Mouse (Mus musculus) embryonic facial prominence, embryonic 12.5 days (tissue): ENCODE data around the gene Speer4b. TPM values are rescaled to one million over a fixed set of nuclear protein-coding genes. Genes with fewer than 3 reads are reported as not detected.
"Not testable (repeated sequence)": the region's sequence is repeated elsewhere in the genome, so short reads cannot be mapped to it uniquely, and the experiment has no call there.

ENCODE experiments used
- ATAC-seq: fragments of 200-750 bp; cut with Nextera tagmentation; 2 replicates; pipeline ENCODE4 v1.8.0; 2017; ENCODE audit not compliant: insufficient number of reproducible peaks, insufficient read depth, low FRiP score, low TSS enrichment
- H3K27ac ChIP-seq: fragments of 300-500 bp; sonication (generic); 2 replicates; pipeline ENCODE4 v1.5.1; 2016; ENCODE audit warnings: mild to moderate bottlenecking
- H3K27me3 ChIP-seq: fragments of 300-500 bp; sonication (generic); 2 replicates; pipeline ENCODE4 v1.6.1; 2016; ENCODE audit warnings: mild to moderate bottlenecking, moderate library complexity
- H3K36me3 ChIP-seq: fragments of 300-500 bp; sonication (generic); 2 replicates; pipeline ENCODE4 v1.6.1; 2016; ENCODE audit warnings: mild to moderate bottlenecking
- H3K4me1 ChIP-seq: fragments of 300-500 bp; sonication (generic); 2 replicates; pipeline ENCODE4 v1.6.1; 2016
- H3K4me2 ChIP-seq: fragments of 300-500 bp; sonication (generic); replicated peaks from 2 replicates; pipeline ENCODE4 v1.6.1; 2016; ENCODE audit warnings: mild to moderate bottlenecking, moderate library complexity
- H3K4me3 ChIP-seq: fragments of 300-500 bp; sonication (generic); 2 replicates; pipeline ENCODE4 v1.5.1; 2016; ENCODE audit warnings: mild to moderate bottlenecking
- H3K9ac ChIP-seq: fragments of 300-500 bp; sonication (generic); 2 replicates; pipeline ENCODE4 v1.6.1; 2016; ENCODE audit warnings: mild to moderate bottlenecking, moderate library complexity
- H3K9me3 ChIP-seq: fragments of 300-500 bp; sonication (generic); 2 replicates; pipeline ENCODE4 v1.6.1; 2016; ENCODE audit warnings: mild to moderate bottlenecking, moderate library complexity
- WGBS: fragments of 180-500 bp; shearing (Covaris S2); methylation state at CpG from one replicate; pipeline ENCODE4 v1.1.7; 2016; 5-methylcytosine and 5-hydroxymethylcytosine counted together
- polyA plus RNA-seq: library from polyadenylated mRNA; unstranded; fragments of >200 nt; fragmentation: Nextera tagmentation; extraction: Ambion mirVana; gene quantifications from 2 replicates; pipeline ENCODE4 v1.2.1, GENCODE M21; 2016

Speer4b gene
- polyA plus RNA-seq: 0.09 TPM in 1 of 2 replicates, not detected in the other

DNA sequence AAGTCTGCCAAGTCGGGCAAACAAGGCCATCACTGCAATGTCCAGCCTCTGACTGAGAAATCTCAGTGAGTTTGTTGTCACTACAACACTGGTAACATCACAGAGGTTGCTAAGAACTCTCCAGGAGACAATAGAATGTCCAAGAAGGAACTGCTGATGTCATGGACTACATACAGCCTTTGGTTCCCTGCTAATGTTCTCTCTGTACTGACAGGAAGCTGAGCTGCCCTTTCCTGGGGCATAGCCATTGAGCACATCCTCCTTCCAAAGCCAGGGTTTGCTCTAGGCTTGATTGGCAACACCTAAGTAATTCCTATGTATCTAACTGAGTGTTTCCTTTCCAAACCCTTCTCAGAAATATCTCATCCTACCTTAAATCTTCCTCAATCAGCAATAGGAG is at the start of gene Speer4b:
TSS of gene Speer4b (minus strand) at position 101 of the 400 bp plus-strand sequence.
- not testable (repeated sequence) for H3K4me1 ChIP-seq, H3K4me3 ChIP-seq, H3K4me2 ChIP-seq, H3K9ac ChIP-seq, H3K27ac ChIP-seq, H3K36me3 ChIP-seq, H3K27me3 ChIP-seq, H3K9me3 ChIP-seq, ATAC-seq
- WGBS: 73% methylated on average over 1 of the region's 1 CpGs

DNA sequence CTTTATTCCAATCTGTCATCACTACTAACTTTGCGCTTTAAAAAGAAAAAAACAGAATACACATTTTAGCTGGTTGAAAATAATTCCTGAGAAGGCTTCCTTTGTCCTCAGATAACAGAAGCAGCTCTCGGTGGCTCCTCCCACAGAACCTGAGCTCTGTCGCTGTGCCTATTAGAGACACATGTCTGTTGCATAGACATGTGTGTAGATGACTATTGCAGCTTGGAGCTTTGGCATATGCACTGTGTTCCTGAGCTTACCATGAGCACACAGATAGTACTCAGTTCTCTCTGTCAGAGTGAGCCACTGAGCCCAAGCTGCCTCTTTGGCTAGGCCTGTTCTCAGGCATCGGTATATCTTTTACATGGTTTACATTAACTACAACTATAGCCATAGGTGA is 48.1 kb upstream of the Speer4b start:
- H3K9ac ChIP-seq: no peak overlapping the region
- no peaks in the 10 kb centered on the region for H3K9me3 ChIP-seq
- ATAC-seq: no peak
- H3K4me1 ChIP-seq: no peaks in the 10 kb centered on the region
- no peak overlapping the region for H3K4me3 ChIP-seq
- no peaks in the 10 kb centered on the region for H3K36me3 ChIP-seq
- 85% methylated on average over 4 of the region's 4 CpGs for WGBS
- H3K27ac ChIP-seq: no peak overlapping the region
- no peak overlapping the region for H3K4me2 ChIP-seq
- no peaks in the 10 kb centered on the region for H3K27me3 ChIP-seq

DNA sequence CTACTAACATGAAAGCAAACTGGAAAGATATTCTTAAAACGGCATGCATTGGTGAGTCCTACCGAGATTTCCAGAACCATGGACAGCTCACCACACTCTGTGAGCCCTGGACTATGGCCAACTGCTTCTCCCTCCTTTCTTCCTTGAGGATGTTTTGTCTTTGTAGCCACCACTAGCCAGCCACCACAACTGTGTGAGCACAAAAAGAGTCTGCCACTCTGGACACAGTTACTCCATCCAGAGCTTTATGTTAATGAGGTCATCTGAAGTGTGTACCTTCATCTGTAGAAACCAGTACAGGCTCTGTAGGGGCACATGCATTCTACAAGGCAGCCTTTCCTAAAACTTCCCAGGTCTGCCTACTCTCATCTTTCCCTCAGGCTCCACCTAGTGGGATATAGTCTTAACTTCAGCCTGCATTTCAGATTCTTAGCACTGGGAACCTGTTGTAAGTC is 43.6 kb upstream of the Speer4b start:
- no peaks in the 10 kb centered on the region for H3K27me3 ChIP-seq
- no peaks in the 10 kb centered on the region for H3K4me1 ChIP-seq
- H3K4me2 ChIP-seq: no peak overlapping the region
- no peak overlapping the region for H3K27ac ChIP-seq
- H3K9ac ChIP-seq: no peak overlapping the region
- WGBS: 15% methylated on average over 2 of the region's 2 CpGs
- ATAC-seq: no peak
- no peak overlapping the region for H3K4me3 ChIP-seq
- H3K36me3 ChIP-seq: no peaks in the 10 kb centered on the region
- no peaks in the 10 kb centered on the region for H3K9me3 ChIP-seq

DNA sequence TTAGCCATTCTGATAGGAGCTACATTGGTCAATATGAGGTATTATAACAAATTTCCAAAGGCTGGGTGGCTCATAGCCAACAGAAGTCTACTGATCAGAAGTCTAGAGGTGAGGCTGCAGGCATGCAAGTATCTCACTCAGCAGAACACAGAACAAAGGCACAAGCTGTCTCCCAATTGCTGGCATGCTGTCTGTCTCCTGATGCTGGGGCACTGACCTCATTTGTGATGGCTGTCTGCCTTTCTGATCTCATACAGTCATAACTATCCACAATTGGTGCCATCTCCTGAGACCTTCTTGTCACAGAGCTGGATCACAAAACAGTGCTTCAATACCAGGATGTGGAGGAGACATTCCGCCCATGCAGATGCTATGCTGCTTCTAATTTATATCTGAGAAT is 25.7 kb upstream of the Speer4b start:
- H3K27me3 ChIP-seq: no peaks in the 10 kb centered on the region
- H3K9me3 ChIP-seq: 0 out of 2 replicates have a peak, but pooled peaks cover 3% of the 10 kb centered on the region
- no peak for ATAC-seq
- H3K36me3 ChIP-seq: no peaks in the 10 kb centered on the region
- no peak overlapping the region for H3K4me2 ChIP-seq
- H3K27ac ChIP-seq: no peak overlapping the region
- 83% methylated on average over 1 of the region's 1 CpGs for WGBS
- H3K4me1 ChIP-seq: no peaks in the 10 kb centered on the region
- no peak overlapping the region for H3K4me3 ChIP-seq
- no peak overlapping the region for H3K9ac ChIP-seq

DNA sequence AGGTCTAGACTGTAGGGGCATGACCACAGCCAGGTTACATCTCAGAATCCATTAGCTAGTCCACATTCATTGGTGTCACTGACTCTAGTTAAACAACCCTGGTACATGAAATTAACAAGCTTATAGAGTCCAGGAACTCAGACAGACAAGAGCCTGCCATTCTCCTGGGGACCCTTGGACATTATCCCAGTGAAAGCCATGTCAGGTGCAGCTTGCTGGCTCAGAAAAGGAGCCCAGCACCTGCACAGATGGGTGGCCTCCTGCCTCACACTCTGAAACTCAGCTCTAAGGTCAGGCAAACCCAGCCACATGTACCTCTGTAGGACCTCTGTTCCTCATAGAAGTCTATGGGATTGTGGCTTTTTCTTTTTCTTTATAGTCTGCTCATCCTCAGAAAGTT is 17.5 kb upstream of the Speer4b start:
- H3K9ac ChIP-seq: no peak overlapping the region
- no peaks in the 10 kb centered on the region for H3K27me3 ChIP-seq
- H3K27ac ChIP-seq: no peak overlapping the region
- ATAC-seq: no peak
- H3K4me2 ChIP-seq: no peak overlapping the region
- no peak overlapping the region for H3K4me3 ChIP-seq
- H3K36me3 ChIP-seq: no peaks in the 10 kb centered on the region
- no peaks in the 10 kb centered on the region for H3K4me1 ChIP-seq
- H3K9me3 ChIP-seq: no peaks in the 10 kb centered on the region

DNA sequence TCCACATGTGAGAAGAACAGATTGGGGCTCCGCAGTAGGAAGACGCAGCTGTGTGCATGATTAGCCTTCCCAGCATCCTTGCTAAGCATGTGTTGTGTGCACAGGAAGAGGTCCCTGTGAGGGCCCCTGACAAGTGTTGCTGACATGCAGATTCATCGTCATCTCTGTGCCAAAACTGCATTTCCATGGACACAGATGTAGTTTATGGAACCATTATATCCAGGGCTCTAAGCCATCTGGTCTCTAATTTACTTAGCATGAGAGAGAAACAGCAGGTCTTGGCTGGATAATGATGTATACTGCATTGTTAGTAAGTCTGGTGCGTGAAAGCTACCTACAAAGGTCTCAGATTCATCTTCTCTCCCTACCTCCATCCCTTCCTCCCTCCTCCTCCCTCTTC is 10.3 kb downstream of the Speer4b start:
- H3K9me3 ChIP-seq: no peaks in the 10 kb centered on the region
- H3K4me3 ChIP-seq: no peak overlapping the region
- ATAC-seq: no peak

DNA sequence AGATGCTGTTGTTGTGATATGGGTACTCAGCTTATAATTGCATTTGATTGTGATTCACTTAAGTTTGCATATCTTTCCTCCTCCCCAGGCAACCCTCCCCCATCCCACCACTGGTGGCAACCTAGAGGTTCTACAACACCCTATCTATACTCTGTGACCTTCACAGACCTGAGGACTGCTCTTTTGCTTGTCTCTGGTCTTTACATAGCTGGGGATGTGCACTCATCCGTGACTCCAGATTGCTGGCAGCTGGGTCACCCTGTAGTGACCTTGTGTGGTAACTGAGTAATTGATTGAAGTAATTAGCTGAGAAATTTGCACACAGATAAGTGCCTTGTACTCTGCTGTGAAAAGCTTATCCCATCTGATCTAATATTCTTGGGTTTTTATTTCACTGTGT is 15.1 kb downstream of the Speer4b start:
- no peak overlapping the region for H3K9ac ChIP-seq
- H3K4me1 ChIP-seq: no peaks in the 10 kb centered on the region
- ATAC-seq: 0 out of 2 replicates have a peak, but pooled peaks have one; percentile 41
- H3K36me3 ChIP-seq: no peaks in the 10 kb centered on the region
- 18% methylated on average over 1 of the region's 1 CpGs for WGBS
- no peak overlapping the region for H3K27ac ChIP-seq
- H3K27me3 ChIP-seq: no peaks in the 10 kb centered on the region
- no peak overlapping the region for H3K4me2 ChIP-seq
- no peaks in the 10 kb centered on the region for H3K9me3 ChIP-seq
- no peak overlapping the region for H3K4me3 ChIP-seq

More for the DNA sequence above, 10.3 kb downstream of the Speer4b start:
- Histone ChIP-seq H3K4me1 (no peaks in the 10 kb centered on the region), H3K4me2 (no peak overlapping the region), H3K9ac (no peak overlapping the region), H3K36me3 (no peaks in the 10 kb centered on the region), H3K27ac (no peak overlapping the region), H3K27me3 (no peaks in the 10 kb centered on the region)
- WGBS: 78% methylated on average over 4 of the region's 4 CpGs

DNA sequence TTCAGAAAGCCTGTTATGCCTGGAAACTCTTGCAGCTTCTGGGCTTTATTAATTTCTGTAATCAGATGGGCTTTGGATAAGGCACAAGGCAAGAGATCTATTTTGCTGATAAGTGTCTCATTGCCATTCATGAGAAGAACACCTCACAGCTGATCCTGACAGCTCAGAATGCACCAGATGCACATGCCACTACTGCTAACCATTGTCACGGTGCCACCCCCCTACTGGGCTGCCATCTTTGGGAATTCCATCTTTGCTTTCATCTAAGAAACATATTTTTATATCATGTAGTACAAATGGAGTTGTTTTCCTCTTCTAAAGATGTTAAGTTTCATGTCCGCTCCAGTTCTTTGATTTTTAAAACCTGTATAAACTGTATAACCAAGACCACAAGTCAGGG is 19.5 kb downstream of the Speer4b start:
- ATAC-seq: no peak
- H3K27ac ChIP-seq: no peak overlapping the region

DNA sequence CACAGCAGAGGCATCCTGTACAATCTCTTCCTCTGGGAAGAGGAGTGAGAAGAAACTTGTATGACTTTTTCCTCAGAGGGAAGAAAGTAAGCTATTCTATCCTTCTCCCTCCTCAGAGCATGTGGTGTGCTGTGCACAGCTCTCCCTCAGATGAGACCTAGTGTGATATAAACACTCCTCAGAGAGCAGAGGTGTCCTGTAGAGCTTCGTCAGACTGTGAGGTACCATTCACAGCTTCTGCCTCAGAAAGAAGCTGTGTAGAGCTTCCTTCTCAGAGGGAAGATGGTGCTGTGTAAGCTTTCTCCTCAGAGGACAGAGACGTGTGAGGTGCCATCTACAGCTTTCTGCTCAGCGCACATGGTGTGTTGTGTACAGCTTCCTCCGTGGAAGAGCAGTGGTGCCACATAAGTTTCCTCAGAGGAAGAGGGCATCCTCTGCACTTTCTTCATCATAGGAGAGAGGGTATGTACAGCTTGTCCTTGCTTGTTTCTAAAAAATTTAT is 26.2 kb downstream of the Speer4b start:
- no peaks in the 10 kb centered on the region for H3K36me3 ChIP-seq
- no peaks in the 10 kb centered on the region for H3K9me3 ChIP-seq
- H3K4me3 ChIP-seq: no peak overlapping the region
- WGBS: 72% methylated on average over 4 of the region's 4 CpGs
- no peak for ATAC-seq
- H3K4me1 ChIP-seq: no peaks in the 10 kb centered on the region
- no peaks in the 10 kb centered on the region for H3K27me3 ChIP-seq
- H3K27ac ChIP-seq: no peak overlapping the region
- no peak overlapping the region for H3K9ac ChIP-seq
- H3K4me2 ChIP-seq: no peak overlapping the region

More for the DNA sequence above, 19.5 kb downstream of the Speer4b start:
- Histone ChIP-seq H3K4me2 (no peak overlapping the region), H3K4me3 (no peak overlapping the region), H3K4me1 (no peaks in the 10 kb centered on the region), H3K36me3 (no peaks in the 10 kb centered on the region), H3K9me3 (no peaks in the 10 kb centered on the region), H3K9ac (no peak overlapping the region), H3K27me3 (no peaks in the 10 kb centered on the region)
- 83% methylated on average over 2 of the region's 2 CpGs for WGBS

DNA sequence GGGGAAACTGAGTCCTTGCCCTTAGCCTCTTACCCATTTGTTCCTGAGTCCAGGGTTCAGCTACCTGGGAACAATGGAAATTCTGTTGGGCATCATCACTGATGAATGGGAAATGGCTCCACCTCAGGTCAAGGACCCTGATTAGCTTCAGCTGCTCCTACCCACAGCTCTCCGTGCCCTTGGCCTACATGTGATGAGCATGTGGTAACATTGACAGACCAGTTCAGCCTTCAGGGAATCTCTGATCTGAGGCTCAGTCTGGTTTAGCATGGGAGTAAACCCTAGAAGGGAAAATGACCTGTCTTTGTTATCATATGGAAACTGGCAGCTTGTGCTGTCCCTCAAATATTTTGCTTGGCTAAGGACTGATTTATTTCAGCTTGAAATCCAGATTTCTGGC is 43.6 kb downstream of the Speer4b start:
- 35% methylated on average over 1 of the region's 1 CpGs for WGBS

DNA sequence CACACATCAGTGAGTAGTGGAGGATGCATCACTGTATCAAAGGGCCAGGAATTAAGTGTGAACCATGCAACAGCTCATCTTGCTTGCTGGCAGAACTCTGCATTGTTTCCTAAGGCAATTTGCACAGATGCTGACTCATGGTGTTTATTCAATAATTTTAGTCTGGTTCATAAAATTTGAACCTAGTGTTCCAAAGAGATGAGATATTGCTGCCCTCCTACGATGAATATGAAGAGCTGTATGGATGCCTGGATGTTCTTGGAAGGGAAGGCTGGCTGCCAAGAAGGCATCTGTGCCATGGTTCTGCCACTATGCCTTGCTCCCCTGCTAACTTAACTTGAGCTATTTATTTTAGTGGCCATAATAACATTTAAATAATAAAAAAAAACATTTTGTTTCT is 44.3 kb downstream of the Speer4b start:
- no peak for ATAC-seq
- no peak overlapping the region for H3K27ac ChIP-seq
- no peaks in the 10 kb centered on the region for H3K9me3 ChIP-seq
- no peaks in the 10 kb centered on the region for H3K27me3 ChIP-seq
- no peak overlapping the region for H3K4me3 ChIP-seq
- H3K4me1 ChIP-seq: no peaks in the 10 kb centered on the region
- WGBS: 94% methylated on average over 1 of the region's 1 CpGs
- no peak overlapping the region for H3K4me2 ChIP-seq
- H3K9ac ChIP-seq: no peak overlapping the region
- no peaks in the 10 kb centered on the region for H3K36me3 ChIP-seq

More for the DNA sequence above, 43.6 kb downstream of the Speer4b start:
- Histone ChIP-seq H3K4me3 (no peak overlapping the region), H3K9ac (no peak overlapping the region), H3K4me1 (no peaks in the 10 kb centered on the region), H3K27me3 (no peaks in the 10 kb centered on the region), H3K4me2 (no peak overlapping the region), H3K9me3 (no peaks in the 10 kb centered on the region), H3K36me3 (no peaks in the 10 kb centered on the region), H3K27ac (no peak overlapping the region)
- no peak for ATAC-seq

DNA sequence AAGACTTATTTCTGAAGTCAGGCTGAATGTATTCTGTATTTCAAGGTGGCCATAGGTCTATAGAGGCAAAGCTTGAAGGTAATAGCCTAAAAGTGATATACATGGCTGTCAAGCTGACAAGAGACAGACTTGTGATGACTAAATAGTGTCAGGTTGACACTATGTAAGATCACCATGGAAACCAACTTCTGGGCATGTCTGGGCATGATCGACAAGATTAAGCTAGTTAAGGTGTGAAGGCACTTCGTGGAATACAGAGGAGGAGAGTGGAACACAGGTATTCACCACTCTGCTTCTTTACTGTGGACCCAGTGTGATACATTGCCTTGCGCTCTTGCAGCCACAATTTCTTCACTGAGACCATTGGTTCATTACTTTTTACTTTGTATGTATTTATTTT is 46.9 kb downstream of the Speer4b start:
- Histone ChIP-seq H3K4me1 (no peaks in the 10 kb centered on the region), H3K27me3 (no peaks in the 10 kb centered on the region), H3K9ac (no peak overlapping the region), H3K4me2 (no peak overlapping the region), H3K27ac (no peak overlapping the region), H3K4me3 (no peak overlapping the region), H3K36me3 (no peaks in the 10 kb centered on the region), H3K9me3 (no peaks in the 10 kb centered on the region)
- no peak for ATAC-seq
- WGBS: 82% methylated on average over 3 of the region's 3 CpGs
